In the genomic region with DNA sequence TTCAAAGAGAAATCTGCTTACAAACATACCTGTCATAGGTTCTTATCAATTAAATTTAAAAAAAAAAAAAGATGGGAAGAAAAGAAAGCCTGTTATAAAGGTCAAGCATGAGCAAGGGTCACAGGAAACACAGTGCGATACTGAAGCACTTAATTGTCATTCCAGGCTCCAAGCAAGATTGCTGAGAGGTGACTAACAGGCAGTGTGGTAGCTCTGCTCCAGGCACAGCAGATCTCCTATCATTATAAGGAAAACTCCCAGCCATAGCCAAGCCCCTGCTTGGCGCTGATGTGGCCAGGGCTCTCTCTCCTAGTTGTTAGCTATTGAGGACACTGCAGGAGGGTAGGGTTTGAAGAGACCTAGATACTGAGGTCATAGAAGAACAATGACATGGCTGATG, we compare ENCODE assay signal across 31 mouse cellular contexts. TPM values are rescaled to one million over a fixed set of nuclear protein-coding genes. Genes with fewer than 3 reads are reported as not detected.
DNase-seq lines count a peak whose midpoint lies in the region; ATAC-seq and TF ChIP-seq lines count a peak whose summit lies in the region.
"Had no signal": no experiment of that assay in that cellular context is flagged by ENCODE, and none has a peak within 500 bp of the region (broad histone marks: within the 10 kb centered on the region; RNA-seq: fewer than 3 reads in every experiment).

No protein-coding gene starts in this region.

- no peak overlapping the region for H3K9ac ChIP-seq in heart, embryonic 11.5 days (ENCODE audit: low read depth, low read length)
- no peak overlapping the region for H3K9ac ChIP-seq in liver, embryonic 14.5 days (replicated peaks)
- H3K9ac ChIP-seq in intestine, postnatal 0 days (ENCODE audit: low read depth, low read length): no peak overlapping the region
- H3K9ac ChIP-seq: forebrain, postnatal 0 days; heart, embryonic 15.5 days; hindbrain, embryonic 12.5 days; neural tube, embryonic 15.5 days; stomach, embryonic 15.5 days had no signal

- DNase-seq in heart, embryonic 10.5 days (ENCODE audit: low spot score): no peak
- DNase-seq in liver, embryonic 14.5 days (ENCODE audit: low read depth in 3 of 3, low spot score in 3 of 3): no peak
- no peak for DNase-seq in liver
- DNase-seq in lung, postnatal 10 days: no peak
- DNase-seq in left cerebral cortex, postnatal 14 days (ENCODE audit: low spot score in 2 of 2): no peak
- DNase-seq: adrenal gland, adult 8-10 months; B cell, adult 2 months; cerebellum, adult 18-20 months; cerebellum, postnatal 14 days; forebrain, postnatal 0 days; gastrocnemius, postnatal 14 days; kidney, adult 8-10 months; kidney, postnatal 10 days; lung, adult 18-20 months; lung, postnatal 14 days had no signal

- WGBS in heart, embryonic 11.5 days (ENCODE audit: insufficient replicate concordance): 45% methylated on average over 2 of the region's 2 CpGs
- WGBS in heart, embryonic 10.5 days: 43% methylated on average over 2 of the region's 2 CpGs
- 49% methylated on average over 2 of the region's 2 CpGs for WGBS in liver, embryonic 14.5 days (ENCODE audit: insufficient replicate concordance)
- WGBS in intestine, postnatal 0 days: 44% methylated on average over 2 of the region's 2 CpGs

- 0 out of 2 replicates have a peak overlapping the region, but pooled peaks have one; percentile 22 for H3K27ac ChIP-seq in heart, embryonic 11.5 days (ENCODE audit: low read depth, low read length)
- no peak overlapping the region for H3K27ac ChIP-seq in heart, embryonic 10.5 days
- no peak overlapping the region for H3K27ac ChIP-seq in liver, embryonic 14.5 days
- H3K27ac ChIP-seq in intestine, postnatal 0 days (ENCODE audit: low read depth, low read length): no peak overlapping the region
- H3K27ac ChIP-seq: heart, embryonic 15.5 days; hindbrain, embryonic 12.5 days; left cerebral cortex, adult 2 months; limb, embryonic 10.5 days; neural tube, embryonic 15.5 days; stomach, embryonic 15.5 days had no signal

- intact Hi-C loops in left cerebral cortex, postnatal 14 days (cut with DNase I): no loop called here

- no peaks in the 10 kb centered on the region for H3K9me3 ChIP-seq in heart, embryonic 11.5 days (replicated peaks; ENCODE audit: control insufficient read depth, low read length)
- peaks cover 4% of the 10 kb centered on the region; the same call in 1 of the 2 replicates for H3K9me3 ChIP-seq in heart, embryonic 10.5 days
- no peaks in the 10 kb centered on the region for H3K9me3 ChIP-seq in liver, embryonic 14.5 days (ENCODE audit: control insufficient read depth, low read length)
- no peaks in the 10 kb centered on the region for H3K9me3 ChIP-seq in intestine, postnatal 0 days (ENCODE audit: control insufficient read depth)
- H3K9me3 ChIP-seq: heart, embryonic 15.5 days; hindbrain, embryonic 12.5 days; limb, embryonic 10.5 days; neural tube, embryonic 15.5 days; stomach, embryonic 15.5 days had no signal

- H3K27me3 ChIP-seq in heart, embryonic 11.5 days (ENCODE audit: control insufficient read depth, insufficient read depth, low read length): no peaks in the 10 kb centered on the region
- no peaks in the 10 kb centered on the region for H3K27me3 ChIP-seq in heart, embryonic 10.5 days (ENCODE audit: insufficient read depth, poor library complexity, severe bottlenecking)
- H3K27me3 ChIP-seq in liver, embryonic 14.5 days (ENCODE audit: control insufficient read depth, insufficient read depth, low read length): no peaks in the 10 kb centered on the region
- H3K27me3 ChIP-seq in intestine, postnatal 0 days (replicated peaks; ENCODE audit: control insufficient read depth, insufficient read depth, low read length): no peaks in the 10 kb centered on the region
- H3K27me3 ChIP-seq: CH12.LX; heart, embryonic 15.5 days; hindbrain, embryonic 12.5 days; neural tube, embryonic 15.5 days; stomach, embryonic 15.5 days had no signal

- H3K4me1 ChIP-seq in heart, embryonic 11.5 days (ENCODE audit: control insufficient read depth, insufficient read depth, low read length): peaks cover 5% of the 10 kb centered on the region; the same call in 1 of the 2 replicates
- no peaks in the 10 kb centered on the region for H3K4me1 ChIP-seq in heart, embryonic 10.5 days
- H3K4me1 ChIP-seq in liver, embryonic 14.5 days (replicated peaks; ENCODE audit: control insufficient read depth in 2 of 2, insufficient read depth in 2 of 2, low read length in 1 of 2): no peaks in the 10 kb centered on the region
- no peaks in the 10 kb centered on the region for H3K4me1 ChIP-seq in intestine, postnatal 0 days (replicated peaks; ENCODE audit: control insufficient read depth, insufficient read depth, low read length)
- H3K4me1 ChIP-seq: hindbrain, embryonic 12.5 days; limb, embryonic 10.5 days; neural tube, embryonic 15.5 days; stomach, embryonic 15.5 days had no signal

- no peak overlapping the region for H3K4me3 ChIP-seq in heart, embryonic 11.5 days (ENCODE audit: low read depth, low read length)
- no peak overlapping the region for H3K4me3 ChIP-seq in heart, embryonic 10.5 days
- no peak overlapping the region for H3K4me3 ChIP-seq in liver, embryonic 14.5 days (ENCODE audit: insufficient read depth in 1 of 2, low read depth in 2 of 2, low read length in 2 of 2)
- H3K4me3 ChIP-seq in intestine, postnatal 0 days (ENCODE audit: low read depth, low read length): no peak overlapping the region
- H3K4me3 ChIP-seq: heart, embryonic 15.5 days; hindbrain, embryonic 12.5 days; left cerebral cortex, adult 2 months; limb, embryonic 10.5 days; neural tube, embryonic 15.5 days; stomach, embryonic 15.5 days had no signal

- no peaks in the 10 kb centered on the region for H3K36me3 ChIP-seq in heart, embryonic 11.5 days (ENCODE audit: control insufficient read depth, insufficient read depth, low read length)
- H3K36me3 ChIP-seq in heart, embryonic 10.5 days: no peaks in the 10 kb centered on the region
- H3K36me3 ChIP-seq in liver, embryonic 14.5 days (replicated peaks; ENCODE audit: control insufficient read depth, insufficient read depth, low read depth): no peaks in the 10 kb centered on the region
- H3K36me3 ChIP-seq in intestine, postnatal 0 days (ENCODE audit: control insufficient read depth, insufficient read depth): no peaks in the 10 kb centered on the region
- H3K36me3 ChIP-seq: G1E; heart, embryonic 15.5 days; hindbrain, embryonic 12.5 days; limb, embryonic 10.5 days; neural tube, embryonic 15.5 days; stomach, embryonic 15.5 days had no signal

- TF ChIP-seq CTCF in liver, embryonic 14.5 days (IDR thresholded peaks at IDR 0.05; ENCODE audit: low read depth): no peak
- TF ChIP-seq CTCF in intestine, postnatal 0 days (IDR thresholded peaks at IDR 0.05; ENCODE audit: low read depth): no peak

- ATAC-seq in heart, embryonic 11.5 days (replicated peaks; ENCODE audit: insufficient number of reproducible peaks, low FRiP score, low TSS enrichment): no peak
- ATAC-seq in liver, embryonic 14.5 days (ENCODE audit: insufficient read depth): no peak
- peak; percentile 80 for ATAC-seq in intestine, postnatal 0 days
- ATAC-seq: activated CD4-positive, CD25-positive, alpha-beta regulatory T cell, adult 4 months; forebrain, postnatal 0 days had no signal

- H3K4me2 ChIP-seq in heart, embryonic 11.5 days: 0 out of 2 replicates have a peak overlapping the region, but pooled peaks have one; percentile 8
- H3K4me2 ChIP-seq in liver, embryonic 14.5 days (ENCODE audit: low read depth): peak overlapping the region; percentile 7; the same call in 1 of the 2 replicates
- no peak overlapping the region for H3K4me2 ChIP-seq in intestine, postnatal 0 days (replicated peaks; ENCODE audit: low read depth)
- H3K4me2 ChIP-seq: heart, embryonic 15.5 days; hindbrain, embryonic 12.5 days; midbrain, embryonic 11.5 days; neural tube, embryonic 15.5 days; stomach, embryonic 15.5 days had no signal

- no peak for TF ChIP-seq EP300 in liver, embryonic 14.5 days (IDR thresholded peaks at IDR 0.05; ENCODE audit: low read depth)

RNA-seq across cellular contexts. Expression of gene Tm4sf4, which starts 38.2 kb away (rescaled TPM):
- 0.20 and 1.2 TPM in 2 replicates for polyA plus RNA-seq in heart, embryonic 11.5 days (2014; fragmentation: Nextera tagmentation; extraction: Ambion mirVana)
- 0.28 and 1.5 TPM in 2 replicates for polyA plus RNA-seq in heart, embryonic 10.5 days (2016; fragmentation: Nextera tagmentation; extraction: Ambion mirVana)
- polyA plus RNA-seq in liver, embryonic 14.5 days (2012; rRNA removed): 12.4 and 16.1 TPM in 2 replicates
- polyA plus RNA-seq in liver, embryonic 14.5 days (2014; fragmentation: Nextera tagmentation; extraction: Ambion mirVana): 34.2 and 38.1 TPM in 2 replicates
- polyA plus RNA-seq in intestine, postnatal 0 days (2015; fragmentation: Nextera tagmentation; extraction: Ambion mirVana): 95.5 and 110 TPM in 2 replicates
- not detected for total RNA-seq in left cerebral cortex, postnatal 14 days (2021)
- total RNA-seq: CH12.LX; forebrain, postnatal 0 days; G1E; gastrocnemius, postnatal 14 days; layer of hippocampus, postnatal 10 days; left cerebral cortex, adult 2 months; megakaryocyte progenitor cell, adult 5-6 weeks had no signal
- polyA plus RNA-seq: activated CD4-positive, CD25-positive, alpha-beta regulatory T cell, adult 4 months; embryonic facial prominence, embryonic 11.5 days; forebrain, postnatal 0 days; G1E; limb, embryonic 10.5 days; thymus, postnatal 0 days had no signal
